ENCODE assay signal across 22 mouse cellular contexts in the genomic region with DNA sequence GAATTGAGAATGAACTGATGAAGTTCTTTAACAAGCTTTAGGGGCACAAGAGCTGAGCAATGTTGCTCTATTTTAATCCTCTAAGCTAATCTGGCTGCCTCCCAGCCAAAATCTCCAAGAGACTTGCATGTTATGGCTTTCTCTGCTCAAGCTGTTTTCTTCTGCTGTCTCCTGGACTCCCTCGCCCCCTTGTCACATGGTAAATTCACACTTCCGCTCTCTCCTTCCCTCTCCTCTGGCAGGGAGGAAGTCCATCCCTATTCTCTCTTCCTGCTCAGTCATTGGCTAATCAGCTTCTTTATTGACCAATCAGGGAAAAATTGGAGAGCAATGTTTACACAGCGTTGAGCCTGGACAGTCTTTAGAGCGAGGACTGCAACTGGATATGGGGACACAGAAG. TPM values are rescaled to one million over a fixed set of nuclear protein-coding genes. Genes with fewer than 3 reads are reported as not detected.
A peak's percentile ranks its signal among the peaks of the same experiment; 100 is the strongest.
DNase-seq lines count a peak whose midpoint lies in the region; ATAC-seq and TF ChIP-seq lines count a peak whose summit lies in the region.
"Had no signal": no experiment of that assay in that cellular context is flagged by ENCODE, and none has a peak within 500 bp of the region (broad histone marks: within the 10 kb centered on the region; RNA-seq: fewer than 3 reads in every experiment).

No protein-coding gene starts in this region.

- H3K9me3 ChIP-seq in ES-E14 (ENCODE audit: control insufficient read depth, insufficient read depth, low read depth, low read length) = no peaks in the 10 kb centered on the region
- H3K9me3 ChIP-seq in intestine, embryonic 15.5 days = no peaks in the 10 kb centered on the region
- no peaks in the 10 kb centered on the region for H3K9me3 ChIP-seq in midbrain, embryonic 16.5 days (replicated peaks; ENCODE audit: control insufficient read depth, low read length, poor library complexity, severe bottlenecking)
- H3K9me3 ChIP-seq: embryonic facial prominence, embryonic 12.5 days; forebrain, embryonic 15.5 days; heart, embryonic 15.5 days; stomach, embryonic 15.5 days had no signal

- peak; percentile 57 for DNase-seq in layer of hippocampus, adult 9-11 months
- no peak for DNase-seq in layer of hippocampus, postnatal 14 days (ENCODE audit: low spot score in 2 of 2)
- DNase-seq in ES-E14 (ENCODE audit: low read depth, low spot score) = peak; percentile 24
- no peak for DNase-seq in gastrocnemius, postnatal 10 days
- DNase-seq in heart, adult 11 months = no peak
- DNase-seq: adrenal gland, adult 2 months; cerebellum, adult 9-11 months; heart, postnatal 4 days; kidney, adult 18-20 months; kidney, postnatal 10 days; liver; lung, adult 18-20 months; lung, postnatal 36 days; thymus, adult 18-20 months had no signal

- no peak overlapping the region for H3K9ac ChIP-seq in ES-E14 (ENCODE audit: insufficient read depth, low read depth, low read length, poor library complexity, severe bottlenecking)
- no peak overlapping the region for H3K9ac ChIP-seq in intestine, embryonic 15.5 days
- H3K9ac ChIP-seq in midbrain, embryonic 16.5 days (ENCODE audit: low read depth, low read length) = no peak overlapping the region
- H3K9ac ChIP-seq: embryonic facial prominence, embryonic 12.5 days; forebrain, embryonic 15.5 days; heart, embryonic 15.5 days; stomach, embryonic 15.5 days had no signal

- WGBS in intestine, embryonic 15.5 days = 87% methylated on average over 4 of the region's 4 CpGs
- WGBS in midbrain, embryonic 16.5 days = 97% methylated on average over 4 of the region's 4 CpGs

- H3K4me3 ChIP-seq in ES-E14 (ENCODE audit: insufficient read depth in 1 of 2, low read depth in 1 of 2, low read length in 2 of 2, poor library complexity in 1 of 2, severe bottlenecking in 1 of 2) = no peak overlapping the region
- H3K4me3 ChIP-seq in intestine, embryonic 15.5 days (replicated peaks) = no peak overlapping the region
- no peak overlapping the region for H3K4me3 ChIP-seq in midbrain, embryonic 16.5 days (ENCODE audit: low read depth, low read length)
- H3K4me3 ChIP-seq: embryonic facial prominence, embryonic 12.5 days; forebrain, embryonic 15.5 days; heart, embryonic 15.5 days; stomach, embryonic 15.5 days had no signal

- H3K36me3 ChIP-seq in ES-E14 (ENCODE audit: control insufficient read depth, insufficient read depth, low read length, poor library complexity, severe bottlenecking) = peaks cover under 1% of the 10 kb centered on the region; the same call in 1 of the 2 replicates
- 0 out of 2 replicates have a peak, but pooled peaks cover 4% of the 10 kb centered on the region for H3K36me3 ChIP-seq in intestine, embryonic 15.5 days
- peaks cover 15% of the 10 kb centered on the region for H3K36me3 ChIP-seq in midbrain, embryonic 16.5 days (ENCODE audit: control insufficient read depth, insufficient read depth, low read length)

- no peak overlapping the region for H3K27ac ChIP-seq in ES-E14 (ENCODE audit: insufficient read depth, low read depth, low read length, poor library complexity, severe bottlenecking)
- H3K27ac ChIP-seq in intestine, embryonic 15.5 days = no peak overlapping the region
- H3K27ac ChIP-seq in midbrain, embryonic 16.5 days (ENCODE audit: low read length) = no peak overlapping the region
- H3K27ac ChIP-seq: embryonic facial prominence, embryonic 12.5 days; forebrain, embryonic 15.5 days; heart, embryonic 15.5 days; stomach, embryonic 15.5 days had no signal

- no peaks in the 10 kb centered on the region for H3K27me3 ChIP-seq in intestine, embryonic 15.5 days (replicated peaks)
- no peaks in the 10 kb centered on the region for H3K27me3 ChIP-seq in midbrain, embryonic 16.5 days (ENCODE audit: control insufficient read depth, insufficient read depth, low read depth, low read length)
- H3K27me3 ChIP-seq: embryonic facial prominence, embryonic 12.5 days; forebrain, embryonic 15.5 days; heart, embryonic 15.5 days; stomach, embryonic 15.5 days had no signal

- no peak overlapping the region for H3K4me2 ChIP-seq in intestine, embryonic 15.5 days (replicated peaks)
- no peak overlapping the region for H3K4me2 ChIP-seq in midbrain, embryonic 16.5 days (ENCODE audit: low read length)
- H3K4me2 ChIP-seq: embryonic facial prominence, embryonic 12.5 days; forebrain, embryonic 15.5 days; heart, embryonic 15.5 days; stomach, embryonic 15.5 days had no signal

- 0 out of 2 replicates have a peak, but pooled peaks have one; percentile 55 for ATAC-seq in intestine, embryonic 15.5 days
- peak; percentile 45; the same call in 1 of the 2 replicates for ATAC-seq in megakaryocyte, adult 5-6 weeks (ENCODE audit: poor library complexity, severe bottlenecking)
- no peak for ATAC-seq in midbrain, embryonic 16.5 days
- ATAC-seq: forebrain, embryonic 15.5 days; hindbrain, embryonic 16.5 days had no signal

- no peaks in the 10 kb centered on the region for H3K4me1 ChIP-seq in ES-E14 (ENCODE audit: control insufficient read depth in 2 of 2, insufficient read depth in 2 of 2, low read length in 2 of 2, poor library complexity in 1 of 2)
- H3K4me1 ChIP-seq in intestine, embryonic 15.5 days (replicated peaks) = no peaks in the 10 kb centered on the region
- no peaks in the 10 kb centered on the region for H3K4me1 ChIP-seq in midbrain, embryonic 16.5 days (ENCODE audit: control insufficient read depth, insufficient read depth, low read length)
- H3K4me1 ChIP-seq: embryonic facial prominence, embryonic 12.5 days; forebrain, embryonic 15.5 days; stomach, embryonic 15.5 days had no signal

- in situ Hi-C loops in ES-E14 (cut with MboI; ENCODE audit: low sequenced_read_pairs in 2 of 2, unreplicated experiment in 2 of 2) = no loop called here

TF ChIP-seq in ES-E14, 5 proteins besides CTCF, POLR2A, EP300 and RAD21:
- TF ChIP-seq ZNF384 (IDR thresholded peaks at IDR 0.05; ENCODE audit: low read depth, low read length) (no peak), HCFC1 (IDR thresholded peaks at IDR 0.05; ENCODE audit: borderline replicate concordance, insufficient read depth, low read length) (no peak), ZC3H11A (IDR thresholded peaks at IDR 0.05; ENCODE audit: borderline replicate concordance, low read depth, low read length) (no peak), MAFK (IDR thresholded peaks at IDR 0.05; ENCODE audit: insufficient read depth, low read depth, low read length) (no peak), CHD2 (IDR thresholded peaks at IDR 0.05; ENCODE audit: low read depth, low read length) (no peak)

RNA-seq across cellular contexts. Expression of gene Blzf1, which starts 28.6 kb away (rescaled TPM):
- 10 to 100 TPM; 27.6 to 29.2 TPM for total RNA-seq in layer of hippocampus, postnatal 14 days (2021)
- 16.5 and 21.2 TPM in 2 replicates for total RNA-seq in ES-E14 (2012; rRNA removed)
- 23.6 and 25.7 TPM in 2 replicates for polyA plus RNA-seq in intestine, embryonic 15.5 days (2015; fragmentation: Nextera tagmentation; extraction: Ambion mirVana)
- total RNA-seq in megakaryocyte, adult 5-6 weeks (2015) = 17.9 and 20.7 TPM in 2 replicates
- total RNA-seq in megakaryocyte, adult 5-6 weeks (2017) = 27.9 and 28.3 TPM in 2 replicates
- 10 to 100 TPM; 23.4 to 25.3 TPM for total RNA-seq in gastrocnemius, postnatal 10 days (2021)
- 30.7 and 32.3 TPM in 2 replicates for polyA plus RNA-seq in midbrain, embryonic 16.5 days (2015; fragmentation: Nextera tagmentation; extraction: Ambion mirVana)

RNA-seq across cellular contexts. Expression of gene Nme7, which starts 31.9 kb away (rescaled TPM):
- total RNA-seq in layer of hippocampus, postnatal 14 days (2021) = 10 to 100 TPM; 17.0 to 21.9 TPM
- total RNA-seq in ES-E14 (2012; rRNA removed) = 28.3 and 32.8 TPM in 2 replicates
- 35.0 and 35.2 TPM in 2 replicates for polyA plus RNA-seq in intestine, embryonic 15.5 days (2015; fragmentation: Nextera tagmentation; extraction: Ambion mirVana)
- total RNA-seq in megakaryocyte, adult 5-6 weeks (2015) = 15.5 and 16.0 TPM in 2 replicates
- total RNA-seq in megakaryocyte, adult 5-6 weeks (2017) = 19.6 and 21.6 TPM in 2 replicates
- 1 to 10 TPM; 6.1 to 6.2 TPM for total RNA-seq in gastrocnemius, postnatal 10 days (2021)
- polyA plus RNA-seq in midbrain, embryonic 16.5 days (2015; fragmentation: Nextera tagmentation; extraction: Ambion mirVana) = 31.2 and 34.2 TPM in 2 replicates

Comparison
In these comparisons a context has a peak if more than half of its experiments do, and no peak if none do; other contexts are left out.
1. DNase-seq: peak in layer of hippocampus, adult 9-11 months (single experiment) and ES-E14 (single experiment); none in layer of hippocampus, postnatal 14 days (0 of 2), gastrocnemius, postnatal 10 days (single experiment) and heart, adult 11 months (single experiment).